Mouse (Mus musculus) intestine, postnatal 0 days (tissue): Measurements from ENCODE around the gene Fer1l4. TPM values are rescaled to one million over a fixed set of nuclear protein-coding genes. Genes with fewer than 3 reads are reported as not detected.
A peak's percentile ranks its signal among the peaks of the same experiment; 100 is the strongest.

Source experiments
- ATAC-seq: fragments of 200-750 bp; cut with Nextera tagmentation; 2 replicates; pipeline ENCODE4 v1.8.0; 2017; ENCODE audit warnings: mild to moderate bottlenecking, moderate TSS enrichment, moderate library complexity
- H3K27ac ChIP-seq: fragments of 300-500 bp; sonication (generic); 2 replicates; pipeline ENCODE4 v1.5.1; 2014; ENCODE audit warnings: mild to moderate bottlenecking, low read depth, low read length, moderate library complexity
- H3K27me3 ChIP-seq: fragments of 300-500 bp; sonication (generic); replicated peaks from 2 replicates; pipeline ENCODE4 v1.6.1; 2014; ENCODE audit warnings: low read length, mixed read lengths; ENCODE audit not compliant: control insufficient read depth, insufficient read depth
- H3K36me3 ChIP-seq: fragments of 300-500 bp; sonication (generic); 2 replicates; pipeline ENCODE4 v1.6.1; 2014; ENCODE audit warnings: mild to moderate bottlenecking, moderate library complexity; ENCODE audit not compliant: control insufficient read depth, insufficient read depth
- H3K4me1 ChIP-seq: fragments of 300-500 bp; sonication (generic); replicated peaks from 2 replicates; pipeline ENCODE4 v1.6.1; 2014; ENCODE audit warnings: antibody characterized with exemption, low read length, mixed read lengths; ENCODE audit not compliant: control insufficient read depth, insufficient read depth
- H3K4me2 ChIP-seq: fragments of 300-500 bp; sonication (generic); replicated peaks from 2 replicates; pipeline ENCODE4 v1.6.1; 2014; ENCODE audit warnings: low read depth, mild to moderate bottlenecking, moderate library complexity
- H3K4me3 ChIP-seq: fragments of 300-500 bp; sonication (generic); 2 replicates; pipeline ENCODE4 v1.5.1; 2014; ENCODE audit warnings: low read depth, low read length
- H3K9ac ChIP-seq: fragments of 300-500 bp; sonication (generic); 2 replicates; pipeline ENCODE4 v1.6.1; 2014; ENCODE audit warnings: mild to moderate bottlenecking, low read depth, low read length
- H3K9me3 ChIP-seq: fragments of 300-500 bp; sonication (generic); 2 replicates; pipeline ENCODE4 v1.6.1; 2016; ENCODE audit warnings: mixed run types; ENCODE audit not compliant: control insufficient read depth
- CTCF ChIP-seq: sonication (generic); IDR thresholded peaks from 2 replicates; pipeline ENCODE4 v1.5.1; 2016; ENCODE audit warnings: low read depth, mild to moderate bottlenecking, control low read depth, antibody characterized with exemption, moderate library complexity
- WGBS: fragments of 180-500 bp; shearing (Covaris S2); extraction: QIAGEN DNeasy Blood & Tissue Kit; methylation state at CpG from one replicate; pipeline ENCODE4 v1.1.7; 2014; 5-methylcytosine and 5-hydroxymethylcytosine counted together
- polyA plus RNA-seq: library from polyadenylated mRNA; unstranded; fragments of >200 nt; fragmentation: Nextera tagmentation; extraction: Ambion mirVana; gene quantifications from 2 replicates; pipeline ENCODE4 v1.2.1, GENCODE M21; 2015

Fer1l4 gene
- polyA plus RNA-seq, 1 experiment from 2014 or later: 0.10 TPM

DNA sequence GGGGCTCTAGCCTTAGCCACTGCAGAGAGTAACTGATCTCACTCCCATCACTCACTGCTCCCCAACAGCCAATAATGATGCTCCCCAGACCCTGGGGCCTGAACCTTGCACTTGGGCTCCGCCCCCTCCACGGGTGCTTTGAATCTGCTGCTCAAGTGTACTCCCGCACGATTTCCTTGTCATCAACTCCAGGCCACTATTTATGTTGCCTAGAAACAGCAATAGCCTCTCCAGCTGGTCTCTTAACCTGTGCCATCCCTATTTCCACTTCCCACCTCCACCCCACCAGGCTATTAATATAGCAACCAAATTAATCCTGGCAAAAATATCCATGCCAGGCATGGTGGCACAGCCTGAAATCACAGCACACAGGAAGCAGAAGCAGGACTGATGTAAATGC, 26.9 kb upstream of the Fer1l4 start:
- Histone ChIP-seq H3K4me3 (no peak overlapping the region), H3K4me1 (no peaks in the 10 kb centered on the region), H3K9ac (no peak overlapping the region), H3K36me3 (peaks cover 40% of the 10 kb centered on the region), H3K27ac (no peak overlapping the region), H3K4me2 (no peak overlapping the region), H3K27me3 (no peaks in the 10 kb centered on the region), H3K9me3 (no peaks in the 10 kb centered on the region)
- ATAC-seq: no peak
- no peak for TF ChIP-seq CTCF
- 27% methylated on average over 4 of the region's 4 CpGs for WGBS

DNA sequence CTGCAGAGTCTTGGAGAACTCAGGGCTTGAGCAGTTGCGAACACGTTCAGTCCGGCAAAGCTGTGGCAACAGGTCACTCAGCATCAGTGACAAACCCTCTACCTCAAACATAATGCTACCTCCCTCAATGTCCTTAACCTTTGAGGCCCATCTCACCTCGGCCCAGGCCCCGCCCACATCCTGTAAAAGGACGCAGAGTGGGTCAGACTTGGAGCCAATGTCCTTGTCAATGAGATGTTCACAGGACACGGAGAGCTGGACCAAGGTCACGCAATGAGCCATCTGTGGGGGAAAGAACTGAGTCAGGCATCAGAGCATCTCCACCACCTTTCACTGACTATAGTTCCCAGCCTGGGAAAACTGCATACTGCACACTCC, 26.4 kb upstream of the Fer1l4 start:
- H3K4me3 ChIP-seq: no peak overlapping the region
- H3K4me2 ChIP-seq: no peak overlapping the region
- no peak overlapping the region for H3K9ac ChIP-seq
- WGBS: 81% methylated on average over 8 of the region's 8 CpGs
- no peak for ATAC-seq
- H3K36me3 ChIP-seq: peaks cover 45% of the 10 kb centered on the region
- no peak overlapping the region for H3K27ac ChIP-seq
- no peaks in the 10 kb centered on the region for H3K4me1 ChIP-seq
- no peak for TF ChIP-seq CTCF
- H3K27me3 ChIP-seq: no peaks in the 10 kb centered on the region
- H3K9me3 ChIP-seq: no peaks in the 10 kb centered on the region

DNA sequence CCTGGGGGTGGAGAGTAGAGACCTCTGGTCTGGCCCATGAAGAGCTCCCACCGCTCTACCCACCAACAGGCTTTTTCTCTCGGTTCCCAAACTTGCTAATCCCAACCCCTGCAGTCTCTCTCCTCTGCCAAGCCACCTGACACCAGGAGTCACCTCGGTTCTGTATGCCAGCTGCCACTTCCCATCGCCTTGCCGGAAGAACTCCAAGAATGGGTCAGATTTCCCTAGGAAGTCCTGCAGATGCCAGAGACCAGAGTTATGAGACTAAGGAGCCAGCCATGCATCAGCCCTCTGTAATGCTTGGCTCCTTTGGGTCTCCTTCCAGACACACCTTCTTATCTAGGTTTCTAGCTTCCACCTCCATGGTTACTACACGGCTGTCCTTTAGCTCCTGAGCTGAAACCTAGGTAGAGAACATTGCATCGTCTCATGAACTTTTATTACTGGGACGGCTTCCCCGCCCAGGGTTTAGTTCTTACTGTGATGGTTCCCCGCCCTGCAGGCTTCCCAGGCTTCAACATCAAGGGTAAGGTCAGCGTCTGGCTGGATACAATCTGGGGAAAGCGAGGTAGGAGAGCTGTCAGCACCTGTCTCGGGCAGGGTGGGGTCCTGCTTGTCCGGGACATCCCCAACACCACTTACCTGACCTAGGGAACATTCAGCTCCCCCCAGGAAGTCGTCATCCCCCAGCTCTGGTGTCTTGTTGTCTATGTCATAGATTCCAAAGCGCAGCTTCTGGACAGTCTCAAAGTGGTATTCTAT, 25.9 kb upstream of the Fer1l4 start:
- WGBS: 72% methylated on average over 16 of the region's 16 CpGs
- Histone ChIP-seq H3K27ac (no peak overlapping the region), H3K9ac (no peak overlapping the region), H3K36me3 (peaks cover 51% of the 10 kb centered on the region), H3K27me3 (no peaks in the 10 kb centered on the region), H3K9me3 (no peaks in the 10 kb centered on the region), H3K4me1 (no peaks in the 10 kb centered on the region), H3K4me2 (no peak overlapping the region), H3K4me3 (no peak overlapping the region)
- no peak for TF ChIP-seq CTCF
- ATAC-seq: no peak

DNA sequence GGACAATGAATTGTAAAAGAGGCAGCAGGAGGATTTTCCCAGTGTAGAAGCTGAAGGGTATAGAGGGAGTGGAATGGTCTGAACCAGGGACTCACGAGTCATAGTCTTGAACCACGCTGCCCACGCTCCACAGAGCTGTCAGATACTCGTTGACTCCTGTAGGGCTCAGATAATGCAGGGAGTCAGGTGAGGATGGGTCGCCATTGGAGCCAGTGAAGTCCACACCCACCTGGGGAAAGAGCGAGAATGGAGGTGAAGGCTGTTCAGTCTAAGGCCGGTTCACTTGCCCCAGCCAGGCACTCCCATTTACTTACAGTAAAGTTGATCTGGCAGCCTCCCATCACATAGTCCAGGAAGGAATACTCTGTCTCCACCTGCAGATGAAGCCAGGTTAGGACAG, 24.7 kb upstream of the Fer1l4 start:
- H3K36me3 ChIP-seq: peaks cover 56% of the 10 kb centered on the region
- H3K9ac ChIP-seq: no peak overlapping the region
- 86% methylated on average over 7 of the region's 7 CpGs for WGBS
- TF ChIP-seq CTCF: peak; percentile 21; the same call in 1 of the 2 replicates
- no peak for ATAC-seq
- H3K4me3 ChIP-seq: no peak overlapping the region
- H3K27me3 ChIP-seq: no peaks in the 10 kb centered on the region
- H3K9me3 ChIP-seq: no peaks in the 10 kb centered on the region
- H3K4me2 ChIP-seq: no peak overlapping the region
- H3K4me1 ChIP-seq: no peaks in the 10 kb centered on the region
- H3K27ac ChIP-seq: no peak overlapping the region

DNA sequence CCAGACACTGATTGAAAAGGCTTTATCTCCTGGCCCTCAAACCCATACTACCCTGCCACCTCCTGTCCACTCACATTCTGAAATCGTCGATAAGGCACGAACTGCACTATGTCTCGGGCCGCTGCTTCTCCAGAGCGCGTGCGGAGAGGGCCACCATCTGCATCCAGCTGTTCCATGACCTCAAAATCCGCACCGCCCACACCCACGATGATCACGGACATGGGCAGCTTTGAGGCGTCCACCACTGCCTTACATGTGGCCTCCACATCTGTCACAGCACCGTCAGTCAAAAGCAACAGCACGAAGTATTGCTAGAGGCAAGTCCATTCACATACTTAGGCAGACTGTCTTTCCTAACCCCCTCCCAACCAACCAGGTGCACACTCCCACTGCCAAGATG, 21.0 kb upstream of the Fer1l4 start:
- peaks cover 74% of the 10 kb centered on the region for H3K36me3 ChIP-seq
- WGBS: 82% methylated on average over 15 of the region's 15 CpGs
- no peak overlapping the region for H3K4me3 ChIP-seq
- TF ChIP-seq CTCF: no peak
- no peak overlapping the region for H3K27ac ChIP-seq
- no peaks in the 10 kb centered on the region for H3K9me3 ChIP-seq
- H3K4me1 ChIP-seq: no peaks in the 10 kb centered on the region
- H3K27me3 ChIP-seq: no peaks in the 10 kb centered on the region
- H3K4me2 ChIP-seq: no peak overlapping the region
- H3K9ac ChIP-seq: no peak overlapping the region
- ATAC-seq: no peak

DNA sequence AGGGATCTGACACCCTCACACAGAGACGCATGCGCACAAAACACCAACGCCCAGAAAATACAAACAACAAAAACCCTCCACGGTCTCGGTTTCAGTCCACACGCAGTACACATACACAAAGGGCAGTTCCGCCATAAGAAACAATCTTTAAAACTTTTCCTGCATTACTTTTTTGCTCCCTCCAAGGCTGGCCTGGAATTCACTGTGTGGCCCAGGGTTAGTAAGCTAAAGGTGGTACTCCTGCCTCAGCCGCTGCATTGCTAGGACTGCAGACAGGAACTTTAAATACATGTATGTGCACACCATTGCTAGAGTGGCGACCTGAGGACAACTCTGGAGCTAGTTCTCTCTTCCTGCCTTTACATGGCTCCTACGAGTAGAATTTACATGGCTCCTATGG, 18.5 kb upstream of the Fer1l4 start:
- no peak overlapping the region for H3K4me2 ChIP-seq
- no peak for ATAC-seq
- 93% methylated on average over 10 of the region's 10 CpGs for WGBS
- H3K9ac ChIP-seq: no peak overlapping the region
- H3K4me1 ChIP-seq: no peaks in the 10 kb centered on the region
- H3K9me3 ChIP-seq: no peaks in the 10 kb centered on the region
- peaks cover 50% of the 10 kb centered on the region for H3K36me3 ChIP-seq
- no peaks in the 10 kb centered on the region for H3K27me3 ChIP-seq
- no peak overlapping the region for H3K27ac ChIP-seq
- TF ChIP-seq CTCF: no peak
- no peak overlapping the region for H3K4me3 ChIP-seq
